Mouse (Mus musculus) stomach, postnatal 0 days (tissue): ENCODE results near the gene Prss21. TPM values are rescaled to one million over a fixed set of nuclear protein-coding genes. Genes with fewer than 3 reads are reported as not detected.

Experiments
- ATAC-seq: fragments of 200-750 bp; cut with Nextera tagmentation; 2 replicates; pipeline ENCODE4 v1.8.0; 2017; ENCODE audit not compliant: low FRiP score, low TSS enrichment
- DNase-seq: peaks from one replicate; pipeline ENCODE4 v3.0.0-alpha.2; 2016; ENCODE audit warnings: low spot score
- H3K27ac ChIP-seq: fragments of 300-500 bp; sonication (generic); replicated peaks from 2 replicates; pipeline ENCODE4 v1.5.1; 2014; ENCODE audit warnings: mild to moderate bottlenecking, control low read depth
- H3K27me3 ChIP-seq: fragments of 300-500 bp; sonication (generic); 2 replicates; pipeline ENCODE4 v1.6.1; 2014; ENCODE audit warnings: low read length; ENCODE audit not compliant: control insufficient read depth, insufficient read depth
- H3K36me3 ChIP-seq: fragments of 300-500 bp; sonication (generic); 2 replicates; pipeline ENCODE4 v1.6.1; 2014; ENCODE audit warnings: low read length, mixed read lengths; ENCODE audit not compliant: control insufficient read depth, insufficient read depth
- H3K4me1 ChIP-seq: fragments of 300-500 bp; sonication (generic); replicated peaks from 2 replicates; pipeline ENCODE4 v1.6.1; 2014; ENCODE audit warnings: antibody characterized with exemption; ENCODE audit not compliant: control insufficient read depth, insufficient read depth
- H3K4me2 ChIP-seq: fragments of 300-500 bp; sonication (generic); replicated peaks from 2 replicates; pipeline ENCODE4 v1.6.1; 2014; ENCODE audit warnings: low read depth, mild to moderate bottlenecking, control low read depth, moderate library complexity
- H3K4me3 ChIP-seq: fragments of 300-500 bp; sonication (generic); 2 replicates; pipeline ENCODE4 v1.5.1; 2014; ENCODE audit warnings: low read depth, low read length, control low read depth
- H3K9ac ChIP-seq: fragments of 300-500 bp; sonication (generic); 2 replicates; pipeline ENCODE4 v1.6.1; 2014; ENCODE audit warnings: mild to moderate bottlenecking, low read length, control low read depth, mixed read lengths
- H3K9me3 ChIP-seq: fragments of 300-500 bp; sonication (generic); 2 replicates; pipeline ENCODE4 v1.6.1; 2016; ENCODE audit warnings: low read length; ENCODE audit not compliant: control insufficient read depth
- CTCF ChIP-seq: IDR thresholded peaks from 2 replicates; pipeline ENCODE4 v1.5.1; 2016; ENCODE audit warnings: antibody characterized with exemption, low read depth, mild to moderate bottlenecking, moderate library complexity
- EP300 ChIP-seq: optimal IDR thresholded peaks from 2 replicates; pipeline ENCODE3; 2016; ENCODE audit warnings: antibody characterized with exemption
- WGBS: fragments of 180-500 bp; shearing (Covaris S2); extraction: QIAGEN DNeasy Blood & Tissue Kit; methylation state at CpG from one replicate; pipeline ENCODE4 v1.1.7; 2014; 5-methylcytosine and 5-hydroxymethylcytosine counted together
- polyA plus RNA-seq: library from polyadenylated mRNA; unstranded; fragments of >200 nt; fragmentation: Nextera tagmentation; extraction: Ambion mirVana; gene quantifications from 2 replicates; pipeline ENCODE4 v1.2.1, GENCODE M21; 2015

Gene Prss21
- polyA plus RNA-seq, 1 experiment from 2014 or later = not detected

DNA sequence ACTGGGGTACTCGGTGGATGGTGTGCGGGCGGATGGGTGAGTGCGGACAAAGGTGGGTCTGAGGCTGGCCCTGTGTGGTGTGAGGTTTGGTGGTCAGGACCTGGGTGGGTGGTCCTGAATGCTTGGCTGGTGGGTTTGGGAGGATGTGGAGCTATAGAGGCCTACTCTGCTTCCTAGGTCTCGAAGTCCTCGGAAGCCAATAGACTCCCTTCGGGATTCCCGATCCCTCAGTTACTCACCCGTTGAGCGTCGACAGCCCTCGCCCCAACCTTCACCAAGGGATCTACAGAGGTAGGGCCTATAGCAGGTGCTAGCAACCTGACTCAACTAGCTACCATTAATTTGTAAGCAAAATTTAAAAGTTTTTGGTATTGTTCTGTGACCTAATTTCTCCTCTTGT, 44.2 kb upstream of the Prss21 start:
- no peak overlapping the region for H3K9ac ChIP-seq
- DNase-seq (no peak), ATAC-seq (0 out of 2 replicates have a peak, but pooled peaks have one; percentile 13)
- peaks cover 6% of the 10 kb centered on the region; the same call in 1 of the 2 replicates for H3K9me3 ChIP-seq
- no peaks in the 10 kb centered on the region; the same call in 1 of the 2 replicates for H3K4me1 ChIP-seq
- no peak for TF ChIP-seq EP300
- TF ChIP-seq CTCF = no peak
- no peak overlapping the region for H3K4me2 ChIP-seq
- 88% methylated on average over 12 of the region's 12 CpGs for WGBS
- H3K27ac ChIP-seq = no peak overlapping the region
- H3K36me3 ChIP-seq = peaks cover 46% of the 10 kb centered on the region
- no peak overlapping the region for H3K4me3 ChIP-seq
- H3K27me3 ChIP-seq = no peaks in the 10 kb centered on the region

GRCm38 (mm10) chr17:23825591-23825990, 42.3 kb upstream of the Prss21 start:
- 84% methylated on average over 4 of the region's 4 CpGs for WGBS
- H3K27ac ChIP-seq = no peak overlapping the region
- H3K4me2 ChIP-seq = no peak overlapping the region
- H3K9ac ChIP-seq = no peak overlapping the region
- H3K27me3 ChIP-seq = no peaks in the 10 kb centered on the region
- H3K4me1 ChIP-seq = no peaks in the 10 kb centered on the region; the same call in 1 of the 2 replicates
- H3K36me3 ChIP-seq = peaks cover 27% of the 10 kb centered on the region
- ATAC-seq = no peak
- DNase-seq = no peak
- no peak for TF ChIP-seq CTCF
- no peak for TF ChIP-seq EP300
- H3K4me3 ChIP-seq = no peak overlapping the region
- H3K9me3 ChIP-seq = no peaks in the 10 kb centered on the region

GRCm38 (mm10) chr17:23828271-23829001, 39.4 kb upstream of the Prss21 start:
- H3K4me1 ChIP-seq = no peaks in the 10 kb centered on the region; the same call in 1 of the 2 replicates
- ATAC-seq (peak; percentile 55), DNase-seq (peak; percentile 66)
- no peaks in the 10 kb centered on the region for H3K27me3 ChIP-seq
- H3K9ac ChIP-seq = peak overlapping the region; percentile 87
- no peaks in the 10 kb centered on the region for H3K9me3 ChIP-seq
- TF ChIP-seq CTCF = peak; percentile 32; the same call in 1 of the 2 replicates
- no peak for TF ChIP-seq EP300
- H3K27ac ChIP-seq = peak overlapping the region; percentile 89
- peaks cover 9% of the 10 kb centered on the region for H3K36me3 ChIP-seq
- WGBS = under 1% methylated on average over 36 of the region's 47 CpGs
- peak overlapping the region; percentile 87 for H3K4me2 ChIP-seq
- peak overlapping the region; percentile 70 for H3K4me3 ChIP-seq

DNA sequence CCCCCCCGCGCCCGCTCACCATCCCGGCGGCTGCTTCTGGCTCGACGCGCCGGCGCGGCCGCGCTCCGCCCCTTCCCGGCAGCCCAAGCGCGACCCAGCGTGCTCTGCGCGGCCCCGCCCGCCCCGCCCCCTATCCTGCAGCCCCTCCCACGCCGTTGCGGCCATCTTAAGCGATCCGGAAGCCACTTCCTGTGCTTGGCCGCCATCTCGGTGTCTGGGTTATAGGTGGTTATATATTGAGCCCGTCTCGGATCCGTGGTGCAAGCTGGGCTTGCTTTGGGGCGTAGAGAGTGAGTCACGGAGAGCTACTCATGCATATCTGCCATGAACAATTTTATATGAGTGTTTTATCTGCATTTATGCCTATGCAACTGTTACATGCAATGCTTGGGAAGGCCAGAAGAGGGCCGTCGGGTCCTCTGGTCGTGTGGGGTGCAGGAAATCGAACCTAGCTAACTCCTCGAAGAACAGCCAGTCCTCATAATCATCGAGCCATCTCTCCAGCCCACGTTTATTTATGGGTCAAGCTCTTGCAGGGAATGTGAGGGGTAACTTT, 38.7 kb upstream of the Prss21 start, which contains the start of gene Elob:
Gene Elob (minus strand): TSS at position 73 of the 556 bp plus-strand sequence.
- peak within 1 kb of the TSS; percentile 70 for H3K4me3 ChIP-seq
- H3K9ac ChIP-seq = peak within 1 kb of the TSS; percentile 87
- peak; percentile 92 for DNase-seq
- H3K27ac ChIP-seq = peak within 1 kb of the TSS; percentile 89
- peak within 1 kb of the TSS; percentile 87 for H3K4me2 ChIP-seq
- 0 out of 2 replicates have a peak, but pooled peaks cover 2% of the 10 kb centered on the region for H3K27me3 ChIP-seq
- no peaks in the 10 kb centered on the region for H3K9me3 ChIP-seq
- peak; percentile 95 for ATAC-seq
- H3K4me1 ChIP-seq = no peaks in the 10 kb centered on the region; the same call in 1 of the 2 replicates
- TF ChIP-seq EP300 (no peak), CTCF (peak; percentile 77)
- H3K36me3 ChIP-seq = peaks cover 5% of the 10 kb centered on the region
- under 1% methylated on average over 33 of the region's 42 CpGs for WGBS

- no peak for TF ChIP-seq CTCF
- Histone ChIP-seq H3K4me2 (no peak overlapping the region), H3K27ac (no peak overlapping the region), H3K4me3 (no peak overlapping the region), H3K9ac (no peak overlapping the region), H3K36me3 (no peaks in the 10 kb centered on the region), H3K27me3 (0 out of 2 replicates have a peak, but pooled peaks cover 2% of the 10 kb centered on the region), H3K4me1 (no peaks in the 10 kb centered on the region; the same call in 1 of the 2 replicates), H3K9me3 (no peaks in the 10 kb centered on the region)
- ATAC-seq (no peak), DNase-seq (no peak)
- 93% methylated on average over 1 of the region's 1 CpGs for WGBS
These were observed 36.7 kb upstream of the Prss21 start for GRCm38 (mm10) chr17:23831201-23831600.
